Mouse (Mus musculus): ENCODE data around the gene Ddah2. TPM values are rescaled to one million over a fixed set of nuclear protein-coding genes. Genes with fewer than 3 reads are reported as not detected.

Gene Ddah2
- polyA plus RNA-seq, 1 experiment from 2014 or later: 349 TPM

- Histone ChIP-seq H3K4me2 (no peak overlapping the region), H3K9me3 (no peaks in the 10 kb centered on the region), H3K27me3 (no peaks in the 10 kb centered on the region), H3K4me1 (replicated peaks) (peaks cover 13% of the 10 kb centered on the region), H3K27ac (replicated peaks) (no peak overlapping the region), H3K9ac (no peak overlapping the region), H3K4me3 (no peak overlapping the region), H3K36me3 (peaks cover 10% of the 10 kb centered on the region; the same call in 1 of the 2 replicates)
- 59% methylated on average over 2 of the region's 2 CpGs for WGBS
- no peak for ATAC-seq (ENCODE audit: low FRiP score, low read depth)
Measured at GRCm38 (mm10) chr17:35088151-35088550, 29.3 kb downstream of the Ddah2 start.

GRCm38 (mm10) chr17:35088825-35089644 is 30.2 kb downstream of the Ddah2 start, which contains the start of gene Abhd16a:
Gene Abhd16a (plus strand): TSS chr17:35089263.
- ATAC-seq (ENCODE audit: low FRiP score, low read depth): peak; percentile 98
- H3K4me2 ChIP-seq: peak within 1 kb of the TSS; percentile 75
- peak within 1 kb of the TSS; percentile 99 for H3K27ac ChIP-seq (replicated peaks)
- peaks cover 13% of the 10 kb centered on the region for H3K4me1 ChIP-seq (replicated peaks)
- no peaks in the 10 kb centered on the region for H3K27me3 ChIP-seq
- peak within 1 kb of the TSS; percentile 85 for H3K9ac ChIP-seq
- 4% methylated on average over 57 of the region's 67 CpGs for WGBS
- H3K4me3 ChIP-seq: peak within 1 kb of the TSS; percentile 71
- H3K36me3 ChIP-seq: peaks cover 18% of the 10 kb centered on the region
- H3K9me3 ChIP-seq: no peaks in the 10 kb centered on the region

DNA sequence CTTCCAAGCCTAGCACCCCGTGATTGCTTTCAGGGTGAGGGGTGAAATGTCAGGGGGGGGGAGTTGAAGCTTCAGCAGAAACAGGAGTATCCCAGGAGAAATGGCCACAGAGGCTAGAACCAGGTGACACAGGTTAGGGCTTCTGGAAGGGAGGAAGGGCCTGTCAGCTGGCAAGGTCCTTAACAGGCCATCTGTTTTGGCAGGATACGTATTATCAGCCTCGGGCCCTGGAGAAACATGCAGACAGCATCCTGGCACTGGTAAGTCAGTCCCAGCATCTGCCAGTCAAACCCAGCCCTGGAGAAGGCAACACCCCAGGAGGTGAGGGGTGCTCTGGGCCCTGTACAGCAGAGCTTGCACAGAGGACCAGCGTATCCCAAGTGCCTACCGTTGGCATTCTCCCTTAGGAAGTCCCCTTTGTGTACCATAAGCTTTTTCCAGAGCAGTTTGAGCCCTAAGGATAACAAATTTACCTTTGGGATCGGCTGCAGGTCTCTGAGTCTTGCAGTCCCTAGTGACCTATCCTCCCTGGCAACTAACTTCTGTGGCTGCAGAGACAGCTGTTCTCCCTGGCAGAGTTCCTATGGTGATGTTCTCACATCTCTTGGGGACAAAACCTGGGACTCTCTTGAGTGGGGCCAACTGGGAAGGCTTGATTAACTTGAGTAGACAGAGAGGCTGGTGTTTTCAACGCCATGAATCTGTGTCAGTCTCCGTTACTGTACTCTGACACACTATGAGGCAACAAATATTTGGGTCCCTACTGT is 31.5 kb downstream of the Ddah2 start:
- WGBS: 46% methylated on average over 8 of the region's 8 CpGs
- no peak for ATAC-seq (ENCODE audit: low FRiP score, low read depth)
- peak overlapping the region; percentile 71 for H3K4me3 ChIP-seq

DNA sequence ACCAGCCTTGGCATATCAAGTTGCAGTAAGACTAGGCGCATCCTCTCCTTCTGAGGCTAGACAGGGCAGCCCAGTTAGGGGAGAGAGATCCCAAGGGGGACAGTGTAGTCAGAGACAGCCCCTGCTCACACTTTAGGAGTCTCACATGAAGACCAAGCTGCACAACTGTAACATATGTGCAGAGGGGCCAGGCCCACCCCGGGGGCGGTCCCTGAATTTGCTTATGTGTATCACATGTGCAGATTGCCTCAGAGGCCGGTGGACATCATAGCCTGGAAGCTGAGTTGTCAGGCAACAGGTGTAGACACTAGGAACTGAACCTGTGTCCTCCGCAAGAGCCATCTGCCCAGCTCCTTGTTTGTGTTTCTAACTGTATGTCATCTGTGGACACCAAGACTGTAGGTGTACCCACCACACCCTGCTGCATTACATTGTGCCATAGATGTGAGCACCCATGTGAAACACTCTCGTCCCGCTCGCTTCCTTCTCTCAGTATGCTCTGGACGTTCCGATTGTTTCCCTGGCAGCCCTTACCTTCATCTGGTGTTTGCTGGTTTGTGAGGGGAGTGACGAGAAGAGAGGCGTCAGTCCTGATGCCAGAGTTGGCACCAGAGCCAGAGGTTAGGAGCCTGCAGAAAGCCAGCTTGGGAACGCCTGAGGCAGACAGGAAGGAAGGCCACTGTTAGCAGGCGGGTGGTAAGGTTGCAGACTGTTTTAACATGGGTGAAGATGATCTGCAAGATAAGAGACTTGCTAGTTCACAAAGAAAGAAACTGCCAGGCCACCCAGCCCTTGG is 33.8 kb downstream of the Ddah2 start:
- Histone ChIP-seq H3K36me3 (peaks cover 32% of the 10 kb centered on the region), H3K9me3 (no peaks in the 10 kb centered on the region), H3K4me1 (replicated peaks) (peaks cover 13% of the 10 kb centered on the region), H3K9ac (no peak overlapping the region), H3K4me3 (no peak overlapping the region), H3K27ac (replicated peaks) (no peak overlapping the region), H3K4me2 (no peak overlapping the region), H3K27me3 (no peaks in the 10 kb centered on the region)
- ATAC-seq (ENCODE audit: low FRiP score, low read depth): no peak
- 90% methylated on average over 14 of the region's 14 CpGs for WGBS

More for the DNA sequence above, 31.5 kb downstream of the Ddah2 start:
- H3K9me3 ChIP-seq: no peaks in the 10 kb centered on the region
- peak overlapping the region; percentile 75 for H3K4me2 ChIP-seq
- H3K36me3 ChIP-seq: peaks cover 22% of the 10 kb centered on the region
- H3K9ac ChIP-seq: peak overlapping the region; percentile 85
- H3K27ac ChIP-seq (replicated peaks): peak overlapping the region; percentile 99
- H3K4me1 ChIP-seq (replicated peaks): peaks cover 13% of the 10 kb centered on the region
- no peaks in the 10 kb centered on the region for H3K27me3 ChIP-seq

GRCm38 (mm10) chr17:35094475-35095365 is 35.9 kb downstream of the Ddah2 start:
- H3K27ac ChIP-seq (replicated peaks): no peak overlapping the region
- peaks cover 12% of the 10 kb centered on the region for H3K4me1 ChIP-seq (replicated peaks)
- H3K9me3 ChIP-seq: no peaks in the 10 kb centered on the region
- H3K4me3 ChIP-seq: no peak overlapping the region
- 91% methylated on average over 15 of the region's 15 CpGs for WGBS
- no peaks in the 10 kb centered on the region for H3K27me3 ChIP-seq
- H3K36me3 ChIP-seq: peaks cover 52% of the 10 kb centered on the region
- no peak for ATAC-seq (ENCODE audit: low FRiP score, low read depth)
- H3K9ac ChIP-seq: no peak overlapping the region
- H3K4me2 ChIP-seq: no peak overlapping the region

DNA sequence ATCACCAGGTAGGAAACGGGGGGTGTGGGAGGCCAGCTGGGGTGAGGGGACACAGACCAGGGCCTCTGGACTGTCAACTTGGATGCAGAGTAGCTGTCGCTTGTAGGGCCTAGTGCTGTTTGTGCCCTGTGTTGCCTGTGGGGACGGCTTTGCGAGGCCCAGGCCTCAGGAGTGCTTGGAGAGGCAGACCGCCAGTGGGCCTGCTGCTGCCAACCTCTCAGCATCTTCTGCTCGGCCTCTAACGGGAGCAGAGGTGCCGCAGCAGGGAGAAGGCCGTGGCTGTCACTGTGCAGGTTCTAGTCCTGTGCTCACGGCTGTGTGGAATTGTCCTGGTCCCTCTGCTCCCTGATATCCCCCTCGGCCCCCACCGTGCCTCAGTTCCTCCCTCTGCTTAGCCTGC is 37.8 kb downstream of the Ddah2 start:
- Histone ChIP-seq H3K27me3 (no peaks in the 10 kb centered on the region), H3K4me3 (no peak overlapping the region), H3K4me1 (replicated peaks) (no peaks in the 10 kb centered on the region), H3K4me2 (no peak overlapping the region), H3K27ac (replicated peaks) (no peak overlapping the region), H3K9me3 (no peaks in the 10 kb centered on the region), H3K9ac (no peak overlapping the region), H3K36me3 (peaks cover 71% of the 10 kb centered on the region)
- no peak for ATAC-seq (ENCODE audit: low FRiP score, low read depth)
- 78% methylated on average over 12 of the region's 12 CpGs for WGBS

- H3K36me3 ChIP-seq: peaks cover 77% of the 10 kb centered on the region
- H3K4me2 ChIP-seq: no peak overlapping the region
- no peak overlapping the region for H3K9ac ChIP-seq
- no peaks in the 10 kb centered on the region for H3K27me3 ChIP-seq
- H3K4me1 ChIP-seq (replicated peaks): no peaks in the 10 kb centered on the region
- no peak overlapping the region for H3K4me3 ChIP-seq
- no peak overlapping the region for H3K27ac ChIP-seq (replicated peaks)
- no peaks in the 10 kb centered on the region for H3K9me3 ChIP-seq
- no peak for ATAC-seq (ENCODE audit: low FRiP score, low read depth)
- WGBS: 76% methylated on average over 12 of the region's 12 CpGs
Measured at GRCm38 (mm10) chr17:35097164-35097655, 38.4 kb downstream of the Ddah2 start.

DNA sequence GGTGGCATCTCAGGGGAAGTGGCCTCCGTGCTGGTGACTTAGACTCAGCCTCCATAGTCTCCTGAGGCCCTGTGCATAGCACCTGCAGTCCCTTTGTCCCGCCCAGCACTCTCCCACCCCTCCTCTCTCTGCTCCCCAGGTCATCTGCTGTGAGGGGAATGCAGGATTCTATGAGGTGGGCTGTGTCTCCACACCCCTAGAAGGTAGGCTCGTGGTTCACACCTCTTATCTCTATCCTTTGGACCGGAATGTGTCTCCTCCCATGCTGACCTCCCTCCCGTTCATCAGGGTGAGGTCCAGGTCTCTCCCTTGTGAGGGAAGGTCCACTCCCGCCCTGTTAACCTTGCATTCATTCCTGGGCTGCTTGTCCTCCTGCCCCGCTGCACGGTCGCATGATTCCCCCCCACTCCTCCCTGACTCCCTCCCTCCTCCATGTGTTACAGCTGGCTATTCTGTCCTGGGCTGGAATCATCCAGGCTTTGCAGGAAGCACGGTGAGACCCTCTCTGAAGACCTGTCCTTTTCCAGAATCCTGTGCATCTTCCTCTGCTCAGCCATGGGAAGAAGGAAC is 41.4 kb downstream of the Ddah2 start:
- H3K27me3 ChIP-seq: no peaks in the 10 kb centered on the region
- peaks cover 61% of the 10 kb centered on the region for H3K36me3 ChIP-seq
- no peak overlapping the region for H3K9ac ChIP-seq
- no peaks in the 10 kb centered on the region for H3K9me3 ChIP-seq
- H3K4me1 ChIP-seq (replicated peaks): no peaks in the 10 kb centered on the region
- ATAC-seq (ENCODE audit: low FRiP score, low read depth): no peak
- H3K27ac ChIP-seq (replicated peaks): no peak overlapping the region
- no peak overlapping the region for H3K4me3 ChIP-seq
- H3K4me2 ChIP-seq: no peak overlapping the region
- 74% methylated on average over 10 of the region's 10 CpGs for WGBS

DNA sequence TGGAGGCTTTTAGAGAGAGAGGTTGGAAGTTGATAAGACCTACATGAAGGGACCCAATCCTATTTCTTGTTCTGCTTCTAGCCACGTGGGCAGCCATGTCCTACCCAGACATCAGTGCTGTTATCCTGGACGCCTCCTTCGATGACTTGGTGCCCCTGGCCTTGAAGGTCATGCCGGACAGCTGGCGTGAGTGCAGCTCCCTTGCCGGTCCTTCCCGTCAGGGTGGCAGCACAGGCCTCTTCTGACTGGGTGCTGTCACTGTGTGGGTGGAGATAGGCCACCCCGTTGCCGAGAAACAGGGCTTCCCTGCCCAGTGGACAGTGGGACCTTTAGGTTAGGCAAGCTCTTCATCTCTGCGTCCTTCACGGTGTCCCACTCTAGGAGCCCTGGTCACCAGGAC is 42.3 kb downstream of the Ddah2 start:
- Histone ChIP-seq H3K9ac (no peak overlapping the region), H3K4me3 (no peak overlapping the region), H3K27me3 (no peaks in the 10 kb centered on the region), H3K4me1 (replicated peaks) (peaks cover 4% of the 10 kb centered on the region; the same call in 1 of the 2 replicates), H3K9me3 (no peaks in the 10 kb centered on the region), H3K27ac (replicated peaks) (no peak overlapping the region), H3K36me3 (peaks cover 57% of the 10 kb centered on the region), H3K4me2 (no peak overlapping the region)
- ATAC-seq (ENCODE audit: low FRiP score, low read depth): no peak
- WGBS: 91% methylated on average over 11 of the region's 11 CpGs

DNA sequence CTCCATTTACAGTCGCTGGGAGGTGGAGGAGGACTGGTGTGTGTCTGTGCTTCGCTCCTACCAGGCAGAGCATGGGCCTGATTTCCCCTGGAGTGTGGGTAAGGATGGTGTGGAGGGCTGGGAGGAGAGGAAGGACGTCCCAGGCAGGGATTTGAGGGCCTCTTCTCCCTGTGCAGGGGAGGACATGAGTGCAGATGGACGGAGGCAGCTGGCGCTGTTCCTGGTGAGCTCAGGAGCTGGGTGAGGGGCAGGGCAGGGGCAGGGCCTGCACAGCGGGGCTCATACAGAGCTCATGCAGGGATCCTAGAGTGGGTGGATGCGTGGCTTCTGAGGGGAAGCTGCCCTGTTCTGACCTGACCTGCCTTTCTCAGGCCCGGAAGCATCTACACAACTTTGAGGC is 43.5 kb downstream of the Ddah2 start:
- WGBS: 77% methylated on average over 8 of the region's 8 CpGs
- H3K9me3 ChIP-seq: no peaks in the 10 kb centered on the region
- no peak for ATAC-seq (ENCODE audit: low FRiP score, low read depth)
- H3K4me1 ChIP-seq (replicated peaks): peaks cover 7% of the 10 kb centered on the region; the same call in 1 of the 2 replicates
- H3K4me2 ChIP-seq: no peak overlapping the region
- no peak overlapping the region for H3K9ac ChIP-seq
- H3K27ac ChIP-seq (replicated peaks): no peak overlapping the region
- H3K4me3 ChIP-seq: no peak overlapping the region
- H3K36me3 ChIP-seq: peaks cover 53% of the 10 kb centered on the region
- H3K27me3 ChIP-seq: no peaks in the 10 kb centered on the region

All from hindbrain, embryonic 15.5 days (tissue).